ENCODE assay signal across 8 mouse cellular contexts in the genomic region with DNA sequence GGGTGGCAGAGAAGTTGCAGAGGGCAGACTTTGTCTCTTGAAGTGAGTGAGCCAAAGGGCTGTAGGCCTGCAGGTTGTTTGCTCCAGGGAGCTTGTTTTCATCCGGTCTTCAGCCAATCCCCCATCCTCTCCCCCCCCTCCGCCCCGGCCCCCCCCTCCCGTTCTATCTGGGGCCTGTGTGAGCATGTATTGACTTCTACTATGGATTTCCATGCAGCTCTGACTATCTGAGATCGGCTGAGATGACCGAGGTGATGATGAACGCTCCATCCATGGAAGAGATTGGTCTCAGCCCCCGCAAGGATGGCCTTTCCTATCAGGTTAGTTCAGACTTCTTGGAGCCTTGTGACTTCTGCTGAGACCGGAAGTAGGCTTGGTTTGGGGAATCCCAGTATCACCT. TPM values are rescaled to one million over a fixed set of nuclear protein-coding genes. Genes with fewer than 3 reads are reported as not detected.
DNase-seq lines count a peak whose midpoint lies in the region; ATAC-seq and TF ChIP-seq lines count a peak whose summit lies in the region.

No protein-coding gene starts in this region.

- no peak for TF ChIP-seq POLR2A in embryonic fibroblast, embryonic 13.5 days (IDR thresholded peaks at IDR 0.05; ENCODE audit: low read depth, low read length)

- 53% methylated on average over 9 of the region's 9 CpGs for WGBS in kidney, embryonic 15.5 days
- WGBS in hindbrain, embryonic 13.5 days = 56% methylated on average over 9 of the region's 9 CpGs
- WGBS in midbrain, embryonic 14.5 days = 59% methylated on average over 9 of the region's 9 CpGs

- peaks cover 71% of the 10 kb centered on the region for H3K4me1 ChIP-seq in kidney, embryonic 15.5 days
- H3K4me1 ChIP-seq in embryonic fibroblast, embryonic 13.5 days (ENCODE audit: control insufficient read depth, insufficient read depth, low read length) = peaks cover 11% of the 10 kb centered on the region
- H3K4me1 ChIP-seq in hindbrain, embryonic 13.5 days (replicated peaks) = peaks cover 73% of the 10 kb centered on the region
- H3K4me1 ChIP-seq in midbrain, embryonic 14.5 days (ENCODE audit: control insufficient read depth, insufficient read depth, low read length) = peaks cover 60% of the 10 kb centered on the region

- no peak for ATAC-seq in kidney, embryonic 15.5 days (replicated peaks; ENCODE audit: low FRiP score)
- no peak for ATAC-seq in hindbrain, embryonic 13.5 days (ENCODE audit: low FRiP score)
- ATAC-seq in midbrain, embryonic 14.5 days (ENCODE audit: low FRiP score, low TSS enrichment) = no peak

- peaks cover 33% of the 10 kb centered on the region for H3K36me3 ChIP-seq in kidney, embryonic 15.5 days
- peaks cover 30% of the 10 kb centered on the region for H3K36me3 ChIP-seq in hindbrain, embryonic 13.5 days
- H3K36me3 ChIP-seq in midbrain, embryonic 14.5 days (ENCODE audit: control insufficient read depth, insufficient read depth, low read length) = peaks cover 35% of the 10 kb centered on the region

- no peaks in the 10 kb centered on the region for H3K9me3 ChIP-seq in kidney, embryonic 15.5 days (replicated peaks)
- H3K9me3 ChIP-seq in hindbrain, embryonic 13.5 days = no peaks in the 10 kb centered on the region
- H3K9me3 ChIP-seq in midbrain, embryonic 14.5 days (ENCODE audit: control insufficient read depth, low read length) = no peaks in the 10 kb centered on the region

- H3K27me3 ChIP-seq in kidney, embryonic 15.5 days = no peaks in the 10 kb centered on the region
- H3K27me3 ChIP-seq in hindbrain, embryonic 13.5 days = no peaks in the 10 kb centered on the region
- H3K27me3 ChIP-seq in midbrain, embryonic 14.5 days (ENCODE audit: control insufficient read depth, insufficient read depth, low read length) = no peaks in the 10 kb centered on the region

- TF ChIP-seq CTCF in embryonic fibroblast, embryonic 13.5 days (IDR thresholded peaks at IDR 0.05; ENCODE audit: borderline replicate concordance, insufficient read depth, low read length) = no peak

- DNase-seq in kidney, postnatal 10 days = no peak
- no peak for DNase-seq in midbrain, embryonic 14.5 days
- no peak for DNase-seq in cerebellum, adult 11-12 months
- DNase-seq in urinary bladder, postnatal 10 days (ENCODE audit: low spot score) = no peak
- no peak for DNase-seq in T-cell, adult 2 months (ENCODE audit: low spot score)

- no peak overlapping the region for H3K9ac ChIP-seq in kidney, embryonic 15.5 days
- H3K9ac ChIP-seq in hindbrain, embryonic 13.5 days = peak overlapping the region; percentile 54
- 0 out of 2 replicates have a peak overlapping the region, but pooled peaks have one; percentile 2 for H3K9ac ChIP-seq in midbrain, embryonic 14.5 days (replicated peaks; ENCODE audit: low read length)

- H3K4me3 ChIP-seq in kidney, embryonic 15.5 days (replicated peaks) = peak overlapping the region; percentile 72
- H3K4me3 ChIP-seq in embryonic fibroblast, embryonic 13.5 days (ENCODE audit: insufficient read depth, low read length) = peak overlapping the region; percentile 62
- peak overlapping the region; percentile 36 for H3K4me3 ChIP-seq in hindbrain, embryonic 13.5 days
- H3K4me3 ChIP-seq in midbrain, embryonic 14.5 days (replicated peaks; ENCODE audit: low read depth, low read length) = peak overlapping the region; percentile 25

- 0 out of 2 replicates have a peak overlapping the region, but pooled peaks have one; percentile 22 for H3K27ac ChIP-seq in kidney, embryonic 15.5 days
- peak overlapping the region; percentile 67 for H3K27ac ChIP-seq in embryonic fibroblast, embryonic 13.5 days (ENCODE audit: insufficient read depth, low read length)
- H3K27ac ChIP-seq in hindbrain, embryonic 13.5 days = no peak overlapping the region
- H3K27ac ChIP-seq in midbrain, embryonic 14.5 days (replicated peaks; ENCODE audit: low read depth, low read length) = no peak overlapping the region

- peak overlapping the region; percentile 95 for H3K4me2 ChIP-seq in kidney, embryonic 15.5 days
- peak overlapping the region; percentile 87 for H3K4me2 ChIP-seq in hindbrain, embryonic 13.5 days
- H3K4me2 ChIP-seq in midbrain, embryonic 14.5 days (ENCODE audit: low read length) = peak overlapping the region; percentile 66

RNA-seq across cellular contexts. Expression of gene Lbh, which starts 2.9 kb away (rescaled TPM):
- 7.1 and 8.9 TPM in 2 replicates for polyA plus RNA-seq in kidney, embryonic 15.5 days (2015; fragmentation: Nextera tagmentation; extraction: Ambion mirVana)
- polyA plus RNA-seq in embryonic fibroblast, embryonic 13.5 days (2011; ENCODE audit: insufficient read length, low read depth, missing spikeins) = 241 and 297 TPM in 2 replicates
- 7.0 and 8.5 TPM in 2 replicates for polyA plus RNA-seq in hindbrain, embryonic 13.5 days (2015; fragmentation: Nextera tagmentation; extraction: Ambion mirVana)
- polyA plus RNA-seq in midbrain, embryonic 14.5 days (2014; fragmentation: Nextera tagmentation; extraction: Ambion mirVana) = 8.9 and 12.3 TPM in 2 replicates

Comparison
In these comparisons a context has a peak if more than half of its experiments do, and no peak if none do; other contexts are left out.
1. H3K27ac ChIP-seq: peak in kidney, embryonic 15.5 days (single experiment) and embryonic fibroblast, embryonic 13.5 days (single experiment); none in hindbrain, embryonic 13.5 days (single experiment) and midbrain, embryonic 14.5 days (single experiment).
2. RNA of gene Lbh, which starts 2.9 kb away (polyA plus RNA-seq): 241 to 297 TPM in embryonic fibroblast, embryonic 13.5 days; 8.9 to 12.3 TPM in midbrain, embryonic 14.5 days, 7.0 to 8.5 TPM in hindbrain, embryonic 13.5 days and 7.1 to 8.9 TPM in kidney, embryonic 15.5 days; every median in the first group is over 10 times any median in the second.
3. Peak in every context shown above with its lines, with median percentiles within 50 percentile points of each other: H3K4me2 ChIP-seq and H3K4me3 ChIP-seq.